Mouse (Mus musculus): Measurements from ENCODE around the gene Nme7.

DNA sequence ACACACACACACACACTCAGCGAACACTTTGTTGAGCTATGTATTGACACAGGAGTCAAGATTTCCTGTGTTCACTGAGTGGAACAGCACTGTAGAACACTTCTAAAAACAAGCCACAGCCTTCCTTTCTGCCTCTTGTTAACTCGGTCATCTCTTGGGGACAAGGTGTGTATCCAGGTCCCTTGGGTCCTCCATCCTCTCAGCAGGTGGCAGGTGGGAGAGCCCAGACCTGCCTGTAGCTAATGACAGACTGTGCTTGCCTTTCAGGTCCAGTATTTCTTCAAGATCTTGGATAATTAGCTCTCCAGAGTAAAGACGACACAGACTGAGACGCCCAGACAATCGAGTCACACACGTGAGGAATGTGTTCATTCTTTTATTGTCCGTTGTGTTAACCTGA, 132.8 kb downstream of the Nme7 start:
- TF ChIP-seq CTCF (conservative IDR thresholded peaks at IDR 0.05 in 1 of 2, IDR thresholded peaks at IDR 0.05 in 1 of 2; ENCODE audit: low read depth in 2 of 2, low read length in 2 of 2) (no peak), ETS1 (conservative IDR thresholded peaks at IDR 0.05; ENCODE audit: low read depth, low read length) (no peak), ZC3H11A (IDR thresholded peaks at IDR 0.05; ENCODE audit: low read depth, low read length) (no peak), MAX (IDR thresholded peaks at IDR 0.05; ENCODE audit: low read length) (no peak), USF2 (conservative IDR thresholded peaks at IDR 0.05; ENCODE audit: low read depth, low read length) (no peak), NELFE (IDR thresholded peaks at IDR 0.05; ENCODE audit: low read depth, low read length) (no peak), SIN3A (IDR thresholded peaks at IDR 0.05; ENCODE audit: low read length) (no peak)

Measured in CH12.LX (cell line).